Mouse (Mus musculus) lung, postnatal 0 days (tissue): Measurements from ENCODE around the gene Pappa. TPM values are rescaled to one million over a fixed set of nuclear protein-coding genes. Genes with fewer than 3 reads are reported as not detected.
A peak's percentile ranks its signal among the peaks of the same experiment; 100 is the strongest.

ENCODE experiments used
- ATAC-seq: fragments of 200-750 bp; cut with Nextera tagmentation; 2 replicates; pipeline ENCODE4 v1.8.0; 2017; ENCODE audit warnings: moderate library complexity
- DNase-seq: peaks from one replicate; pipeline ENCODE4 v3.0.0-alpha.2; 2016; ENCODE audit warnings: low spot score
- H3K27ac ChIP-seq: fragments of 300-500 bp; sonication (generic); 2 replicates; pipeline ENCODE4 v1.5.1; 2014; ENCODE audit warnings: antibody characterized with exemption, mild to moderate bottlenecking, low read length, mixed read lengths
- H3K27me3 ChIP-seq: fragments of 300-500 bp; sonication (generic); replicated peaks from 2 replicates; pipeline ENCODE4 v1.6.1; 2014; ENCODE audit warnings: low read length, mixed read lengths; ENCODE audit not compliant: insufficient read depth
- H3K36me3 ChIP-seq: fragments of 300-500 bp; sonication (generic); 2 replicates; pipeline ENCODE4 v1.6.1; 2014; ENCODE audit warnings: low read length, mixed read lengths; ENCODE audit not compliant: insufficient read depth
- H3K4me1 ChIP-seq: fragments of 300-500 bp; sonication (generic); 2 replicates; pipeline ENCODE4 v1.6.1; 2014; ENCODE audit warnings: antibody characterized with exemption, low read depth, low read length, mixed read lengths; ENCODE audit not compliant: insufficient read depth
- H3K4me2 ChIP-seq: fragments of 300-500 bp; sonication (generic); replicated peaks from 2 replicates; pipeline ENCODE4 v1.6.1; 2014; ENCODE audit warnings: low read depth, mild to moderate bottlenecking, low read length, moderate library complexity, mixed read lengths
- H3K4me3 ChIP-seq: fragments of 300-500 bp; sonication (generic); 2 replicates; pipeline ENCODE4 v1.5.1; 2014; ENCODE audit warnings: low read depth, low read length
- H3K9ac ChIP-seq: fragments of 300-500 bp; sonication (generic); replicated peaks from 2 replicates; pipeline ENCODE4 v1.6.1; 2014; ENCODE audit warnings: low read depth, mild to moderate bottlenecking
- H3K9me3 ChIP-seq: fragments of 300-500 bp; sonication (generic); 2 replicates; pipeline ENCODE4 v1.6.1; 2016; ENCODE audit warnings: low read length, mixed read lengths
- CTCF ChIP-seq: IDR thresholded peaks from 2 replicates; pipeline ENCODE4 v1.5.1; 2016; ENCODE audit warnings: antibody characterized with exemption, mild to moderate bottlenecking
- EP300 ChIP-seq: IDR thresholded peaks from 2 replicates; pipeline ENCODE4 v1.6.1; 2016; ENCODE audit warnings: antibody characterized with exemption, mild to moderate bottlenecking, control low read depth
- WGBS: fragments of 180-500 bp; shearing (Covaris S2); extraction: QIAGEN DNeasy Blood & Tissue Kit; methylation state at CpG from one replicate; pipeline ENCODE4 v1.1.7; 2014; 5-methylcytosine and 5-hydroxymethylcytosine counted together
- polyA plus RNA-seq: library from polyadenylated mRNA; unstranded; fragments of >200 nt; fragmentation: Nextera tagmentation; extraction: Ambion mirVana; gene quantifications from 2 replicates; pipeline ENCODE4 v1.2.1, GENCODE M21; 2015

Pappa gene
- polyA plus RNA-seq, 1 experiment from 2014 or later, result 0.31 TPM

GRCm38 (mm10) chr4:65283611-65284010, 159.6 kb downstream of the Pappa start:
- Histone ChIP-seq H3K4me2 (no peak overlapping the region), H3K4me1 (no peaks in the 10 kb centered on the region), H3K9ac (no peak overlapping the region)

DNA sequence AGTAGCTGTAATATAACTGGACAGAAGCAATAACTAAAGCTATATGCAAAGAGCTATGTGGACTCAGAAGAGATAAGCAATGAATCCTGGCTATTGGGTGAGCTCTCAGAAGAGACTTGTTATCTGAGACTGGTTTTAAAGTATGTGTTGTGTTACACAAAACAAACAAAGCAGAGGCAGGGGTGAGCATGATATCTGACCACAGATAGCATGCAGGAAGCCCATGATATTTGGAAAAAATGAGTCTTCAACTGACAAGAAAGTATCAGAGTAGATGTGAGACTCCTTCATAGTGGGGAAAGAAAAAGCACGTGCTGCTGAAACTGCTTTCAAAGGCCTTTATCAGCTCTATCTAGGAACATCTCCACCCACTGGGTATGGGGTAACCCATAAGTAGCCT, 161.2 kb downstream of the Pappa start:
- Histone ChIP-seq H3K9ac (no peak overlapping the region), H3K36me3 (no peaks in the 10 kb centered on the region), H3K9me3 (no peaks in the 10 kb centered on the region), H3K27me3 (no peaks in the 10 kb centered on the region), H3K4me2 (no peak overlapping the region), H3K4me1 (no peaks in the 10 kb centered on the region), H3K4me3 (no peak overlapping the region), H3K27ac (no peak overlapping the region)
- DNase-seq (no peak), ATAC-seq (no peak)
- TF ChIP-seq CTCF (no peak), EP300 (no peak)
- WGBS, result 32% methylated on average over 1 of the region's 1 CpGs

More at GRCm38 (mm10) chr4:65283611-65284010, 159.6 kb downstream of the Pappa start:
- ATAC-seq (no peak), DNase-seq (no peak)
- no peaks in the 10 kb centered on the region for H3K9me3 ChIP-seq
- H3K36me3 ChIP-seq, result no peaks in the 10 kb centered on the region
- H3K27me3 ChIP-seq, result no peaks in the 10 kb centered on the region
- no peak overlapping the region for H3K27ac ChIP-seq
- 62% methylated on average over 2 of the region's 2 CpGs for WGBS
- TF ChIP-seq EP300 (no peak), CTCF (no peak)
- H3K4me3 ChIP-seq, result no peak overlapping the region

- no peak; the same call in 1 of the 2 replicates for ATAC-seq
- Histone ChIP-seq H3K4me2 (no peak overlapping the region), H3K27ac (no peak overlapping the region), H3K4me3 (no peak overlapping the region), H3K9me3 (no peaks in the 10 kb centered on the region), H3K36me3 (no peaks in the 10 kb centered on the region), H3K9ac (no peak overlapping the region), H3K27me3 (no peaks in the 10 kb centered on the region), H3K4me1 (no peaks in the 10 kb centered on the region)
- peak; percentile 57 for TF ChIP-seq EP300
- no peak for TF ChIP-seq CTCF
- 20% methylated on average over 3 of the region's 3 CpGs for WGBS
- peak; percentile 21 for DNase-seq
Observed at GRCm38 (mm10) chr4:65289247-65289646, 165.3 kb downstream of the Pappa start.

DNA sequence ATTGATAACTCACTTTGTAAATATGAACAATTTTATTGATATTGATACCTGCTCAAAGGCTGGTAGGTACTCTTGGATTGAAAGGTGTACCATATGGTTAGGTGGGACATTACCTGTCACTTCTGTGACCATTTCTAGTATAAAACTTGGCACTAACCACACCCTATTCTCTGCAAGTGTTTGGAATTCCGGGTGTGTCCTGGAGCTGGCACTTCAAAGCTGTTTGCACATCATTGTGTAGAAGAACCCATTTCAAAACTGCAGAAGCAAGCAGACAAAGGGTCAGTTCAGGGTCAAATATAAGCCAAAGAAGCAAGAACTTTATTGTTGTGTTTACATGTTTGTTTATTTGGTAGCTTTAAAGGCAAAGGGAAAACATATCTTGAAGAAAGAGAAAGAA, 171.8 kb downstream of the Pappa start:
- Histone ChIP-seq H3K27ac (no peak overlapping the region), H3K36me3 (no peaks in the 10 kb centered on the region), H3K4me1 (no peaks in the 10 kb centered on the region; the same call in 1 of the 2 replicates), H3K9ac (no peak overlapping the region), H3K4me2 (no peak overlapping the region), H3K4me3 (no peak overlapping the region), H3K27me3 (no peaks in the 10 kb centered on the region), H3K9me3 (no peaks in the 10 kb centered on the region)
- no peak for TF ChIP-seq CTCF
- peak; percentile 89 for TF ChIP-seq EP300
- DNase-seq (peak; percentile 77), ATAC-seq (peak; percentile 82)
- WGBS, result 41% methylated on average over 1 of the region's 1 CpGs

DNA sequence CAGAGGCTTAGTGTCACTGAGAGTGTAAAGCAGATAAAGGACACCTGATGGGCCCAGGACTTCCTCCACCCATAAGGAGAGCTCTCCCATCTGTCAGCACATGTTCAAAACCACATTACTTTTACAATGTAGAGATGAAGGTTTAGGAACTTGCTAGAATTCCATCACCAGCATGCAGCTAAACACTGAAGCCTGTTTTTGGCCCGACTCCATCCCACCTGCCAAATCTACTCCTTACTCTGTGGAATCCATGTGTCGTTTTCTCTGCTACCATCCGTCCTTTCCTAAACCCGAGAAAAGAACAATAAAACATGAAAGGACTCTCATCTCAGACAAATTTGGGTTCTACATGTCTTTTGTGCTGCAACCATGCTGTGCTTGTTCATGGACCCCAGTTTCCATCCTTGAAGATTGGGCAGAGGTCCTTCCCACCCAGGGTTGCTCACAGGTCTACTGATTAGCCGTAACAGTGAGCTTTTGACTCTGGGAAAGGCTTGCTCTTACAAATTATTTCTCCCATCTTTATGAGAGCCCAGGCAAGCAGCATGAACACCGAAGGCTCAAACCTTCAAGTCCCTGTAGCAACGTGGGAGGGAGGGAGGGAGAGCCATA, 172.5 kb downstream of the Pappa start:
- no peak for TF ChIP-seq CTCF
- no peak for TF ChIP-seq EP300
- DNase-seq (no peak), ATAC-seq (no peak)
- Histone ChIP-seq H3K27me3 (no peaks in the 10 kb centered on the region), H3K27ac (0 out of 2 replicates have a peak overlapping the region, but pooled peaks have one; percentile 2), H3K4me3 (no peak overlapping the region), H3K36me3 (no peaks in the 10 kb centered on the region), H3K9me3 (no peaks in the 10 kb centered on the region), H3K4me2 (no peak overlapping the region), H3K4me1 (no peaks in the 10 kb centered on the region; the same call in 1 of the 2 replicates), H3K9ac (no peak overlapping the region)
- WGBS, result 56% methylated on average over 7 of the region's 7 CpGs

DNA sequence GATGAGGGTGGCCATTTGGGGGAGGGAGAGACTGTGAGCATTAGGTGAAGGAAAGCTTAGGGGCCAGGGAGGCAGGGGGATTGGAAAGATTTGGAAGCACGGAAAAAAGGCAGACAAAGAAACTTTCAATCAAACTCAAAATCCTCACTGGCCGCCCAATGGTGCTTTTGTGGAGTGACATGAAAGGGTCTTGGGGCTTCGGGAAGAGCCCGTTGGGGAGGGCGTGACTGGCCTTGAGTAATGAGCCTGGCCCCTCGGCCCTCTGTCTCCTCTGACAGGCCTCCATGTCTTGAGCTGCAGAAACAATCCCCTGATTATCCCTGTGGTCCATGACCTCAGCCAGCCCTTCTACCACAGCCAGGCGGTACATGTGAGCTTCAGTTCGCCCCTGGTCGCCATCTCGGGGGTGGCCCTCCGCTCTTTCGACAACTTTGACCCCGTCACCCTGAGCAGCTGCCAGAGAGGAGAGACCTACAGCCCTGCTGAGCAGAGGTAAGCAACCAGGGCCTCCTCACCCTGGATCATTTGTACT, 173.1 kb downstream of the Pappa start:
- WGBS, result 61% methylated on average over 13 of the region's 13 CpGs
- H3K27me3 ChIP-seq, result no peaks in the 10 kb centered on the region
- ATAC-seq (no peak), DNase-seq (no peak)
- no peaks in the 10 kb centered on the region for H3K36me3 ChIP-seq
- H3K4me3 ChIP-seq, result no peak overlapping the region
- no peaks in the 10 kb centered on the region; the same call in 1 of the 2 replicates for H3K4me1 ChIP-seq
- no peak overlapping the region for H3K27ac ChIP-seq
- no peak overlapping the region for H3K4me2 ChIP-seq
- H3K9me3 ChIP-seq, result no peaks in the 10 kb centered on the region
- TF ChIP-seq CTCF, result no peak
- no peak for TF ChIP-seq EP300
- no peak overlapping the region for H3K9ac ChIP-seq
